Mouse (Mus musculus): ENCODE measurements around the gene Kcnj12. TPM values are rescaled to one million over a fixed set of nuclear protein-coding genes. Genes with fewer than 3 reads are reported as not detected.

Gene Kcnj12
- total RNA-seq, 2 experiments from 2014 or later, result 8.2 to 8.3 TPM

GRCm38 (mm10) chr11:61043055-61043992, 21.0 kb downstream of the Kcnj12 start:
- intact Hi-C loops (cut with DNase I), result no loop called here
- DNase-seq (ENCODE audit: extremely low spot score in 1 of 2, low spot score in 2 of 2), result no peak

- intact Hi-C loops (cut with DNase I), result loop anchor here (5.0 kb wide), 1 partner anchor 92 kb away; no protein-coding TSS in a partner anchor
Observed at GRCm38 (mm10) chr11:61044741-61045140, 22.4 kb downstream of the Kcnj12 start.

GRCm38 (mm10) chr11:61047441-61047840, 25.1 kb downstream of the Kcnj12 start:
- DNase-seq (ENCODE audit: extremely low spot score in 1 of 2, low spot score in 2 of 2), result no peak
- intact Hi-C loops (cut with DNase I), result loop anchor here (5.0 kb wide), 1 partner anchor 95 kb away; no protein-coding TSS in a partner anchor

More at GRCm38 (mm10) chr11:61044741-61045140, 22.4 kb downstream of the Kcnj12 start:
- no peak for DNase-seq (ENCODE audit: extremely low spot score in 1 of 2, low spot score in 2 of 2)

GRCm38 (mm10) chr11:61051151-61051550, 28.8 kb downstream of the Kcnj12 start:
- no peak for DNase-seq (ENCODE audit: extremely low spot score in 1 of 2, low spot score in 2 of 2)
- intact Hi-C loops (cut with DNase I), result no loop called here

GRCm38 (mm10) chr11:61056871-61057270, 34.5 kb downstream of the Kcnj12 start:
- DNase-seq (ENCODE audit: extremely low spot score in 1 of 2, low spot score in 2 of 2), result no peak
- intact Hi-C loops (cut with DNase I), result no loop called here

- intact Hi-C loops (cut with DNase I), result no loop called here
- no peak for DNase-seq (ENCODE audit: extremely low spot score in 1 of 2, low spot score in 2 of 2)
Observed at GRCm38 (mm10) chr11:61059691-61060457, 37.5 kb downstream of the Kcnj12 start.

GRCm38 (mm10) chr11:61060634-61061033, 38.3 kb downstream of the Kcnj12 start:
- intact Hi-C loops (cut with DNase I), result no loop called here
- no peak for DNase-seq (ENCODE audit: extremely low spot score in 1 of 2, low spot score in 2 of 2)

- no peak for DNase-seq (ENCODE audit: extremely low spot score in 1 of 2, low spot score in 2 of 2)
- intact Hi-C loops (cut with DNase I), result no loop called here
Observed at GRCm38 (mm10) chr11:61062548-61063461, 40.4 kb downstream of the Kcnj12 start.

- intact Hi-C loops (cut with DNase I), result no loop called here
- peak in 1 of 2 experiments; percentile 32 for DNase-seq (ENCODE audit: extremely low spot score in 1 of 2, low spot score in 2 of 2)
Observed at GRCm38 (mm10) chr11:61063503-61063902, 41.1 kb downstream of the Kcnj12 start.

- no peak for DNase-seq (ENCODE audit: extremely low spot score in 1 of 2, low spot score in 2 of 2)
Observed at GRCm38 (mm10) chr11:61065620-61066019, 43.3 kb downstream of the Kcnj12 start.

GRCm38 (mm10) chr11:61067133-61067835, 44.9 kb downstream of the Kcnj12 start:
- no peak for DNase-seq (ENCODE audit: extremely low spot score in 1 of 2, low spot score in 2 of 2)
- intact Hi-C loops (cut with DNase I), result no loop called here

More at GRCm38 (mm10) chr11:61065620-61066019, 43.3 kb downstream of the Kcnj12 start:
- intact Hi-C loops (cut with DNase I), result no loop called here

GRCm38 (mm10) chr11:61068866-61069265, 46.5 kb downstream of the Kcnj12 start:
- intact Hi-C loops (cut with DNase I), result no loop called here

GRCm38 (mm10) chr11:61069645-61070044, 47.3 kb downstream of the Kcnj12 start:
- no peak for DNase-seq (ENCODE audit: extremely low spot score in 1 of 2, low spot score in 2 of 2)
- intact Hi-C loops (cut with DNase I), result no loop called here

More at GRCm38 (mm10) chr11:61068866-61069265, 46.5 kb downstream of the Kcnj12 start:
- peak; percentile 39 to 65 for DNase-seq (ENCODE audit: extremely low spot score in 1 of 2, low spot score in 2 of 2)

GRCm38 (mm10) chr11:61074646-61075317, 52.4 kb downstream of the Kcnj12 start:
- no peak for DNase-seq (ENCODE audit: extremely low spot score in 1 of 2, low spot score in 2 of 2)
- intact Hi-C loops (cut with DNase I), result no loop called here

GRCm38 (mm10) chr11:61075361-61076326, 53.3 kb downstream of the Kcnj12 start:
- intact Hi-C loops (cut with DNase I), result no loop called here
- DNase-seq (ENCODE audit: extremely low spot score in 1 of 2, low spot score in 2 of 2), result no peak

- DNase-seq (ENCODE audit: extremely low spot score in 1 of 2, low spot score in 2 of 2), result no peak
- intact Hi-C loops (cut with DNase I), result no loop called here
Observed at GRCm38 (mm10) chr11:61081624-61082023, 59.3 kb downstream of the Kcnj12 start.

Data from left cerebral cortex, postnatal 10 days (tissue).